Mouse (Mus musculus) layer of hippocampus, postnatal 36 days (tissue): ENCODE results near the gene Hoxa5. TPM values are rescaled to one million over a fixed set of nuclear protein-coding genes. Genes with fewer than 3 reads are reported as not detected.

Experiments
- microRNA-seq, 2 experiments: library from miRNA; unstranded; fragments of <30 nt; microRNA quantifications; one replicate each; pipeline ENCODE4 v1.2.0; 2021
- total RNA-seq, 2 experiments: library from RNA; stranded (reverse); gene quantifications; 2 replicates each; pipeline ENCODE4 v1.2.3; 2021

Hoxa5 gene
- total RNA-seq, 2 experiments from 2014 or later: not detected

Small RNA genes within 50 kb of the gene (microRNA-seq; reads per million reads assigned to microRNA genes)
- 12.9 to 15.8 reads per million in 2 experiments for gene Mir196b

Other genes with a start within 250 kb of the Hoxa5 start
- gene Skap2, start 192.0 kb downstream of the Hoxa5 start, total RNA-seq: 10 to 100 TPM; 16.7 to 16.9 TPM
- not detected for gene Hoxa1, start 46.3 kb downstream of the Hoxa5 start, total RNA-seq
- gene Hoxa2, start 39.8 kb downstream of the Hoxa5 start, total RNA-seq: not detected
- gene 5730596B20Rik, start 27.1 kb downstream of the Hoxa5 start, total RNA-seq: not detected
- not detected for gene Hoxa4, start 12.8 kb downstream of the Hoxa5 start, total RNA-seq
- gene Hoxa6, start 4.1 kb upstream of the Hoxa5 start, total RNA-seq: not detected
- gene Hoxa3, start 8.7 kb upstream of the Hoxa5 start, total RNA-seq: not detected
- not detected for gene Gm28308, start 8.8 kb upstream of the Hoxa5 start, total RNA-seq
- gene Hoxa7, start 17.3 kb upstream of the Hoxa5 start, total RNA-seq: not detected
- gene Hoxa9, start 26.5 kb upstream of the Hoxa5 start, total RNA-seq: not detected
- not detected for gene Hoxa10, start 36.3 kb upstream of the Hoxa5 start, total RNA-seq
- gene Hoxa11, start 41.2 kb upstream of the Hoxa5 start, total RNA-seq: not detected
- gene Hoxa13, start 56.3 kb upstream of the Hoxa5 start, total RNA-seq: not detected
- gene Evx1, start 108.9 kb upstream of the Hoxa5 start, total RNA-seq: not detected